Mouse (Mus musculus): Measurements from ENCODE around the gene Cdh6.

DNA sequence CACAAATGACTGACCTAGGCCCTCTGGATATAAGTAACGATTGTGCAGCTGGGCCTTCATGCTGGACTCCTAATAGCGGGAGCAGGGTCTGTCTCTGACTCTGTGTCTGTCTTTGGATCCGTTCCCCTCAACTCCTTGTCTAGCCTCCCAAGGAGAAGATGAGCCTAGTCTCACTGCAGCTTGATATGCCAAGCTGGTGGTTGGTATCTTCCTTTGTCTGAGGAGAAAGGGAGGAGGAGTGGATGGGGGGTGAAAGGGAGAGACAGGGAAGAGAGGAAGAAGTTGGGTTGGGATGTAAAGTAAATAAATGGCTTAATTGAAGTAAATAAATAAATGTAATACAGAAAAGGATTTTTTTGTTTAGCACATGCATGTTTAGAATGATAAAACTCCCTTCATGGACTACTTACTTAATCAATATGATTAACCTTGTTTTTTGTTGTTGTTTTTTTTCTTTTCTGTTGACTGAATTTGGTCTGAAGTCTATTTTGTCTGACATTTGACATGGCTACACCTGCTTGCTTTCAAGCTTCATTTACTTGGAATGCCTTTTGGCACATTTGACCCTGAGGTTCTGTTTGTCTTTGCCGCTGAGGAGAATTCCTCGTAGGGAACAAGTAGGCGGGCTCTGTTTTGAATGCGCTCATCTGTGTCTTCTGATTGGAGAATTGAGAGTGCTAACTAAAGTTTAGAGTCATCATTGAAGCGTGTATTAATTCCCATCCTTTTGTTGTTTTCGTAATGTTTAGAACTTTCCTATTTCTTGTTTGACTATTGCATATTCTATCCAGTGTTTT lies 178.7 kb downstream of the Cdh6 start:
- no peak for TF ChIP-seq POLR2A (IDR thresholded peaks at IDR 0.05; ENCODE audit: extremely low read depth, insufficient read depth, low read length)
- no peak for TF ChIP-seq CTCF (IDR thresholded peaks at IDR 0.05; ENCODE audit: extremely low read depth, insufficient read depth, low read length)
